Mouse (Mus musculus) megakaryocyte, embryonic 14.5 days (primary cell): ENCODE data around the gene Dnah14. TPM values are rescaled to one million over a fixed set of nuclear protein-coding genes. Genes with fewer than 3 reads are reported as not detected.

ENCODE experiments used
- H3K27me3 ChIP-seq: replicated peaks from 2 replicates; pipeline ENCODE3; 2012; ENCODE audit warnings: inconsistent platforms
- H3K36me3 ChIP-seq: replicated peaks from 2 replicates; pipeline ENCODE3; 2012; ENCODE audit warnings: low read length, inconsistent platforms, mixed read lengths
- H3K4me1 ChIP-seq: 2 replicates; pipeline ENCODE4 v1.6.1; 2012; ENCODE audit warnings: inconsistent platforms
- H3K4me3 ChIP-seq: replicated peaks from 2 replicates; pipeline ENCODE3; 2012; ENCODE audit warnings: moderate library complexity, mild to moderate bottlenecking, inconsistent platforms
- H3K9me3 ChIP-seq: 2 replicates; pipeline ENCODE4 v1.6.1; 2012; ENCODE audit warnings: inconsistent platforms
- FLI1 ChIP-seq: IDR thresholded peaks from 2 replicates; pipeline ENCODE4 v1.6.1; 2012; ENCODE audit warnings: low read length, inconsistent platforms, mixed read lengths
- GATA1 ChIP-seq: IDR thresholded peaks from 3 replicates; pipeline ENCODE4 v1.6.1; 2012; ENCODE audit warnings: mixed read lengths, low read length, inconsistent platforms, borderline replicate concordance
- polyA plus RNA-seq: library from polyadenylated mRNA; stranded (reverse); fragments of >175 nt; gene quantifications from 2 replicates; pipeline ENCODE4 v1.2.3, GENCODE M21; 2012; ENCODE audit warnings: low replicate concordance; ENCODE audit not compliant: insufficient read depth

The Dnah14 gene
- polyA plus RNA-seq, 1 experiment = not detected

DNA sequence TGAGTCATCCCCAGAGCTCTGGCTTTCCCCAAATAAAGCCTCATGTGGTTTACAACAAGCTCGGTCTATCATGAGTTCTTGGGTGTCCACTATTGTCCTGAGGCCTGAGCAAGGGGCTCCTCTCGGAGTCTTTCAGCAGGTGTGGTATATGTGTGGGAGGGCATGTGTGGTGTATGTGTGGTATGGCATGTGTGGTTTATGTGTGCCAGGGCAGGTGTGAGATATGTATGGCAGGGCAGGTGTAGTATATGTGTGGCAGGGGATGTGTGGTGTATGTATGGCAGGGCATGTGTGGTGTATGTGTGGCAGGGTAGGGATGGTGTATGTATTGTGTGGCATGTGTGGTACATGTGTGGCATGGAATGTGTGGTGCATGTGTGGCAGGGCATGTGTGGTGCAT is 64.0 kb downstream of the Dnah14 start:
- Histone ChIP-seq H3K4me3 (peak overlapping the region; percentile 76), H3K9me3 (no peaks in the 10 kb centered on the region), H3K36me3 (no peaks in the 10 kb centered on the region), H3K27me3 (peaks cover 7% of the 10 kb centered on the region), H3K4me1 (peaks cover 14% of the 10 kb centered on the region; the same call in 1 of the 2 replicates)
- TF ChIP-seq FLI1 = no peak
- TF ChIP-seq GATA1 = no peak; the same call in 2 of the 3 replicates

DNA sequence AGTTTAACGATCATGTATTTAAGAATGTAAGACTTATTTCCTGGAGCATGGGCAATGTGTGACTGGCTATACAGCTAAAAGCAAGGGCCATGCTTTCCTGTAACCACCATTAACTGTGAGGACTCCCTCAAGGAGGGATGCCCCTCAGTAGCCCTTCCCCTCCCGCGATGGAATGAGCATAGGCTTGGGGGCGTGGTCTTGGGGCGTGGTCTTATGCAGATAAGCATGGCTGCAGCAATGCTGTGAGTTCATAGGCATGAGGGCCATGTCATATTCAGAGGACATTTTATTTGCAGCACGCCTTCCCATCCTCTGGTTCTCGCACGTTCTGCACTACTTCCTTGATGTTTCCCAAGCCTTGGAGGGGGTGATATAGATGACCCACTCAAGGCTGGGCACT is 71.1 kb downstream of the Dnah14 start:
- H3K9me3 ChIP-seq = no peaks in the 10 kb centered on the region
- H3K4me3 ChIP-seq = no peak overlapping the region
- no peaks in the 10 kb centered on the region for H3K4me1 ChIP-seq
- no peaks in the 10 kb centered on the region for H3K36me3 ChIP-seq
- peaks cover 5% of the 10 kb centered on the region for H3K27me3 ChIP-seq
- no peak for TF ChIP-seq GATA1
- no peak for TF ChIP-seq FLI1

DNA sequence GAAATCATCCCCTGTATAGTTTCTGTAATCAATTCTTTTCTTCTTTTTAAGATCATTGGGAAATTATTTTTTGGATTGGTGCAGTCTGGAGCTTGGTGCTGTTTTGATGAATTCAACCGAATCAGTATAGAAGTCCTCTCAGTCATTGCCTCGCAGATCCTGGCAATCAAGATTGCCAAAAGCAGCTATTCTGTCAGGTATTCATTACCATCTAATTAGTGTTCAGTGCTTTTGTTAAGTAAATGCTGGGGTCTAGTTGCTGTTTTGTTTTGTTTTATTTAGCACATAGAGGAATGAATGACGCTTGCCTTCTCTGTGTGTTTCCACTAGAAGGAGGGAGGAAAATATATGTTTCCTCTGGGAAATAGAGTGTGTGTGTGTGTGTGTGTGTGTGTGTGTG is 77.1 kb downstream of the Dnah14 start:
- Histone ChIP-seq H3K4me1 (no peaks in the 10 kb centered on the region), H3K36me3 (no peaks in the 10 kb centered on the region), H3K9me3 (no peaks in the 10 kb centered on the region), H3K27me3 (no peaks in the 10 kb centered on the region), H3K4me3 (no peak overlapping the region)
- TF ChIP-seq GATA1 (no peak), FLI1 (no peak)

DNA sequence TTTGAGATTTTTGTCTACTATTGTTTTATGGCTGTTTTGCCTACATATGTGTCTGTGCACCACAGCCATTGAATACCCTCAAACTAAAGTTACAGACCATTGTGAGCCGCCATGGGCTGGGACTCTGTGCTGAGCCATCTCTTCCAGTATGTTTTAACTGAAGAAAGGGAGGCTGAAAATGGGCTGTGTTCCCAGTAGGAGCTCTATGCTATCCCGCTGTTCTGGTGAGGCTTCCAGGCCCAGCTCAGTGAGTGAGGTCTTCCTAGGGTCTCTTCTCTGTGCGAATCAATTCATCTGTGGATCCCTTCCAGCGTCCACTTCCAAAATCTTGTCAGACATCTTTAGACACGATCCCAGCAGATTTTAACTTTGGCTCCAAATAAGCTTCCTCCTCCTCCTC is 80.1 kb downstream of the Dnah14 start:
- Histone ChIP-seq H3K36me3 (no peaks in the 10 kb centered on the region), H3K27me3 (no peaks in the 10 kb centered on the region), H3K9me3 (0 out of 2 replicates have a peak, but pooled peaks cover 2% of the 10 kb centered on the region), H3K4me3 (no peak overlapping the region), H3K4me1 (no peaks in the 10 kb centered on the region)
- TF ChIP-seq FLI1 = no peak
- no peak for TF ChIP-seq GATA1

DNA sequence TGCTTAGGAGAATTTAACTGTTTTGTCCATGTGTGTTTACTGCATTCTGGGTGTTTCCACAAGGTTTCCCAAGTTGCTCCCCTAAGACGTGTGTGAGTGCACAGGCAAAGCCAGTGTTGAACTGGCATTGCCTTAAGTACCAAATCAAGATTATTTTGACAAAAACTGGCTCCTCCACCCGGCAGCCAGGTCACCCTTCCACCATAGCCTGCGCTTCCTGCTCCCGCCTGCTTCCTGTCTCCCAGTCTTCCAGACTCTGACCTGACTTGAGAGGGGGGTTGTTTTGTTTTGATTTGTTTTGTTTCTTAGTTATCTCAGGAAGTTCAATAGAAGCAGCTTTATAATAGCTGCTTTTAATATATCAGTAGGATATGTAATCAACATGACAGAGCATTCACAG is 90.4 kb downstream of the Dnah14 start:
- no peaks in the 10 kb centered on the region for H3K9me3 ChIP-seq
- TF ChIP-seq GATA1 = no peak
- TF ChIP-seq FLI1 = no peak
- no peak overlapping the region for H3K4me3 ChIP-seq
- no peaks in the 10 kb centered on the region for H3K36me3 ChIP-seq
- H3K4me1 ChIP-seq = no peaks in the 10 kb centered on the region
- peaks cover 5% of the 10 kb centered on the region for H3K27me3 ChIP-seq

- Histone ChIP-seq H3K4me1 (no peaks in the 10 kb centered on the region; the same call in 1 of the 2 replicates), H3K9me3 (no peaks in the 10 kb centered on the region), H3K27me3 (peaks cover 6% of the 10 kb centered on the region), H3K36me3 (no peaks in the 10 kb centered on the region), H3K4me3 (no peak overlapping the region)
- TF ChIP-seq FLI1 (no peak), GATA1 (no peak)
Measured at GRCm38 (mm10) chr1:181694729-181695498, 118.6 kb downstream of the Dnah14 start.

DNA sequence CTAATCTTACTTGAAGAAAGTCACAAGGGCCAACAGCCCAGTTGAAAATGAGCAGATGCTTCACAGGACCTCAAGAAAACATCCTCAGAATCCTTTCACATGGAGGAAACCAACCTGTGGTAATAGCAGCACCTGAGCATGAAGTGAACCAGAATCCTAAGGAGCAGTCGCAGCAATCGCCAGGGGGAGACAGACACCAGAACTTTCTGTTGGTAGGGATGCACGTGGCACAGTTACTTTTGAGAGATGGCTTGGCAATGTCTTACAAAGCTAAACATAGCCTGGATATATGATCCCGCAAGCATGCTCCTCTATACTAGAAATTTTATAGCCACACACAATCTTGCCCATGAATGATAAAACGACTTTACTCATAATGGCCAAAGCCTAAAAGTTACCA is 152.3 kb downstream of the Dnah14 start:
- no peak for TF ChIP-seq FLI1
- no peak for TF ChIP-seq GATA1
- Histone ChIP-seq H3K4me3 (no peak overlapping the region), H3K9me3 (no peaks in the 10 kb centered on the region), H3K27me3 (peaks cover 9% of the 10 kb centered on the region), H3K4me1 (peaks cover 4% of the 10 kb centered on the region; the same call in 1 of the 2 replicates), H3K36me3 (no peaks in the 10 kb centered on the region)

DNA sequence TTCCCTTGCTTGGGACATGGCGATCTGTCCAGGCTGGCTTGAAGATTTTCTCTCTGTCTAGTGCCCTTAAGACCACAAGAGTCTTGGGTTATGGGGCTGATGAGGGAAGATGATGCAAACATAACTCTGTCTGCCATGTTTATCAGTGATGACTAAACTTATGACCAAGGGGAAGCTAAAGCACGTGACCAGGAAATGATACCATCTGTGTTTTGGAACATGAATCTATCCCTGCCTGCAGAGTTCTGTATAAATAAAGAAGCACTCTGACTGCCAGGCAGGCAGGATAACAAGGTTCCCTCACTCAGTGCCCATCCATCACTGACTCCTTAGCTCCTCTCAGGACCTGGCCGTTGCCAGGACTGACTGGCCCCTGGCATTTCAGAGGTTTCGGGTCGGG is 157.2 kb downstream of the Dnah14 start:
- Histone ChIP-seq H3K4me1 (peaks cover 5% of the 10 kb centered on the region; the same call in 1 of the 2 replicates), H3K4me3 (no peak overlapping the region), H3K9me3 (peaks cover 12% of the 10 kb centered on the region), H3K36me3 (no peaks in the 10 kb centered on the region), H3K27me3 (no peaks in the 10 kb centered on the region)
- TF ChIP-seq FLI1 (no peak), GATA1 (no peak)

DNA sequence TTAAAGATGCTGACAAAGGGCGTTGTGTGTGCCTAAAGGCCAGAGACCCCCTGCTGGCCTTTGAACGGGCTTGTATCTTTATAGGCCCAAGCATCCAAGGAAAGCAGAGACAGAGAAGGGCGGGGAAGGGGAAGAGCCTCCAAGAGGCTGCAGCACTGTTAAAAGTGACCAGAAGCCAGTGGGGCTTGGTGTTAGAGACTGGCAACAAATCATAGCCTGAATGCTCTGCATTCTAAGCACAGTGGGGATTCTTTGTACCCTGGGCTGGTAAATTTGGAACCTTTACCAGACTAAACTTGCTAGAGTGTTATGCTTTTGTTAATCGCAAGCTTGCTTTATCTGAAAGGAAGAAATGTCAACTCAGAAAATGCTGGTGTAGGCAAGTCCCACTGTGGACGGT is 163.9 kb downstream of the Dnah14 start:
- Histone ChIP-seq H3K36me3 (no peaks in the 10 kb centered on the region), H3K4me3 (no peak overlapping the region), H3K9me3 (peaks cover 14% of the 10 kb centered on the region), H3K4me1 (no peaks in the 10 kb centered on the region), H3K27me3 (peaks cover 3% of the 10 kb centered on the region)
- TF ChIP-seq FLI1 (no peak), GATA1 (no peak)

GRCm38 (mm10) chr1:181742251-181742885 is 166.0 kb downstream of the Dnah14 start:
- no peaks in the 10 kb centered on the region for H3K36me3 ChIP-seq
- no peak overlapping the region for H3K4me3 ChIP-seq
- TF ChIP-seq GATA1 (no peak), FLI1 (no peak)
- peaks cover 8% of the 10 kb centered on the region; the same call in 1 of the 2 replicates for H3K9me3 ChIP-seq
- peaks cover 5% of the 10 kb centered on the region for H3K27me3 ChIP-seq
- no peaks in the 10 kb centered on the region for H3K4me1 ChIP-seq

- H3K9me3 ChIP-seq = peaks cover 9% of the 10 kb centered on the region
- peaks cover 12% of the 10 kb centered on the region for H3K27me3 ChIP-seq
- H3K4me1 ChIP-seq = no peaks in the 10 kb centered on the region
- no peak for TF ChIP-seq FLI1
- no peak for TF ChIP-seq GATA1
- H3K36me3 ChIP-seq = no peaks in the 10 kb centered on the region
- no peak overlapping the region for H3K4me3 ChIP-seq
Measured at GRCm38 (mm10) chr1:181769392-181769791, 193.0 kb downstream of the Dnah14 start.
